Mouse (Mus musculus) forebrain, postnatal 0 days (tissue): ENCODE results near the gene Wdfy4. TPM values are rescaled to one million over a fixed set of nuclear protein-coding genes. Genes with fewer than 3 reads are reported as not detected.
A peak's percentile ranks its signal among the peaks of the same experiment; 100 is the strongest.

Source experiments
- ATAC-seq: fragments of 200-750 bp; cut with Nextera tagmentation; 2 replicates; pipeline ENCODE4 v1.8.0; 2017; ENCODE audit warnings: mild to moderate bottlenecking, moderate library complexity
- DNase-seq: peaks from one replicate; pipeline ENCODE4 v3.0.0-alpha.2; 2015
- H3K27ac ChIP-seq: fragments of 300-500 bp; sonication (generic); 2 replicates; pipeline ENCODE4 v1.5.1; 2014; ENCODE audit warnings: low read depth, mild to moderate bottlenecking, antibody characterized with exemption, low read length, moderate library complexity, mixed read lengths
- H3K27me3 ChIP-seq: fragments of 300-500 bp; sonication (generic); 2 replicates; pipeline ENCODE4 v1.6.1; 2014; ENCODE audit warnings: mild to moderate bottlenecking, low read length, mixed read lengths; ENCODE audit not compliant: insufficient read depth
- H3K36me3 ChIP-seq: fragments of 300-500 bp; sonication (generic); 2 replicates; pipeline ENCODE4 v1.6.1; 2014; ENCODE audit warnings: mild to moderate bottlenecking, moderate library complexity; ENCODE audit not compliant: insufficient read depth
- H3K4me1 ChIP-seq: fragments of 300-500 bp; sonication (generic); 2 replicates; pipeline ENCODE4 v1.6.1; 2014; ENCODE audit warnings: antibody characterized with exemption; ENCODE audit not compliant: insufficient read depth
- H3K4me2 ChIP-seq: fragments of 300-500 bp; sonication (generic); 2 replicates; pipeline ENCODE4 v1.6.1; 2014; ENCODE audit warnings: low read depth, mild to moderate bottlenecking, moderate library complexity
- H3K4me3 ChIP-seq: fragments of 300-500 bp; sonication (generic); 2 replicates; pipeline ENCODE4 v1.5.1; 2014; ENCODE audit warnings: low read depth, low read length, mixed read lengths
- H3K9ac ChIP-seq: fragments of 300-500 bp; sonication (generic); 2 replicates; pipeline ENCODE4 v1.6.1; 2014; ENCODE audit warnings: mild to moderate bottlenecking
- H3K9me3 ChIP-seq: fragments of 300-500 bp; sonication (generic); 2 replicates; pipeline ENCODE4 v1.6.1; 2016; ENCODE audit warnings: low read length
- CTCF ChIP-seq: sonication (generic); IDR thresholded peaks from 2 replicates; pipeline ENCODE4 v1.5.1; 2016; ENCODE audit warnings: antibody characterized with exemption, control low read depth, low read depth
- WGBS: fragments of 180-500 bp; shearing (Covaris S2); extraction: QIAGEN DNeasy Blood & Tissue Kit; methylation state at CpG from one replicate; pipeline ENCODE4 v1.1.7; 2014; 5-methylcytosine and 5-hydroxymethylcytosine counted together
- polyA plus RNA-seq: library from polyadenylated mRNA; unstranded; fragments of >200 nt; fragmentation: Nextera tagmentation; extraction: Ambion mirVana; gene quantifications from 2 replicates; pipeline ENCODE4 v1.2.1, GENCODE M21; 2015
- total RNA-seq: library from RNA; depleted of rRNA; stranded (reverse); fragments of >200 nt; gene quantifications from 2 replicates; pipeline ENCODE4 v1.2.3, GENCODE M21; 2014

Gene Wdfy4
- total and polyA plus RNA-seq, 2 experiments from 2014 or later = 0.33 to 0.52 TPM

DNA sequence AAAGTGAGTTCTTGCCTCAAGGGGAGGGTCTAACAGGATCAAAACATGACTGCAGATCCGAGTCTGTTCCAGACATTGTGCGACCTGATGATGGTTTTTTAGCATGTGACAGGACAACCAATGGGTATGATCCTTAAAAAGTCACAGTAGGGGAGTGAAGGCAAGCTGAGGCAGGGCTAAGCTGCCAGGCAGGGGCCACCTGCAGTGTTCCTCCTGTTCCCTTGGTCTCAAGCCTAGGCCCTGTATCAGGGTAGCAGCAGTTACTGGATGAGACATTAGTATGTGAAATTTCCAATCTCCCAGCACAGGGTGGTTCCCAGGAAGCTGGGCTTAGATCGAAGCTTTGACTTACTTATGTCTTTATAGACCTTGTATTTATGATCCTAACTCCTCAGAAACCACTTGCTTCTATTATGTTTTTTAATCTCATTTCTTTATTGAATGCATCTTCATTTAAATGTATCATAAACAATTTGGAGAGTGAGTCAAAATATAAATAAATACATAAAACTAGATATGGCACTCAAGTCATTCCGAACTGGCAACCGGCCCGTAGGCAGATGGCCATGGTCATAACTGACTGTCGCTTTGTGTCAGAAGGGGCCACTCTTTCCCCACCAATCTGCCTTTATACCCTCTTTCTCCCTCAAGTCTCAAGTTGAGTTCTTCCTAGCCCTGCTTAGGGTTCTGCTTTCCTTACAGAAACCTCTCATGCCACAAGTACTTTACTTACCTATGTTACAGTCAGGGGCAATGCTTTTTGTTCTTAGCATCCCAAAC is 126.2 kb downstream of the Wdfy4 start:
- H3K36me3 ChIP-seq = no peaks in the 10 kb centered on the region

GRCm38 (mm10) chr14:33053441-33053840 is 131.9 kb downstream of the Wdfy4 start:
- DNase-seq (peak; percentile 1), ATAC-seq (no peak)
- Histone ChIP-seq H3K9me3 (no peaks in the 10 kb centered on the region), H3K4me1 (no peaks in the 10 kb centered on the region), H3K4me3 (no peak overlapping the region), H3K27me3 (no peaks in the 10 kb centered on the region), H3K4me2 (no peak overlapping the region), H3K9ac (no peak overlapping the region), H3K36me3 (no peaks in the 10 kb centered on the region), H3K27ac (no peak overlapping the region)
- 40% methylated on average over 8 of the region's 8 CpGs for WGBS
- TF ChIP-seq CTCF = no peak

More for the DNA sequence above, 126.2 kb downstream of the Wdfy4 start:
- no peak overlapping the region for H3K4me3 ChIP-seq
- H3K4me2 ChIP-seq = no peak overlapping the region
- no peak overlapping the region for H3K27ac ChIP-seq
- WGBS = 90% methylated on average over 7 of the region's 7 CpGs
- TF ChIP-seq CTCF = no peak
- DNase-seq = no peak
- H3K27me3 ChIP-seq = no peaks in the 10 kb centered on the region
- H3K9me3 ChIP-seq = no peaks in the 10 kb centered on the region
- no peak for ATAC-seq
- H3K4me1 ChIP-seq = no peaks in the 10 kb centered on the region
- no peak overlapping the region for H3K9ac ChIP-seq

GRCm38 (mm10) chr14:33045217-33045616 is 140.1 kb downstream of the Wdfy4 start:
- Histone ChIP-seq H3K4me1 (no peaks in the 10 kb centered on the region), H3K27me3 (no peaks in the 10 kb centered on the region), H3K36me3 (no peaks in the 10 kb centered on the region), H3K4me2 (no peak overlapping the region), H3K9me3 (no peaks in the 10 kb centered on the region), H3K9ac (no peak overlapping the region), H3K4me3 (no peak overlapping the region), H3K27ac (no peak overlapping the region)
- WGBS = 90% methylated on average over 3 of the region's 3 CpGs
- no peak for ATAC-seq
- no peak for DNase-seq
- TF ChIP-seq CTCF = no peak

- Histone ChIP-seq H3K27me3 (no peaks in the 10 kb centered on the region), H3K27ac (no peak overlapping the region), H3K4me3 (no peak overlapping the region), H3K4me1 (no peaks in the 10 kb centered on the region), H3K9ac (no peak overlapping the region), H3K4me2 (no peak overlapping the region), H3K36me3 (no peaks in the 10 kb centered on the region), H3K9me3 (no peaks in the 10 kb centered on the region)
- 50% methylated on average over 3 of the region's 3 CpGs for WGBS
- ATAC-seq (no peak), DNase-seq (no peak)
- TF ChIP-seq CTCF = no peak; the same call in 1 of the 2 replicates
Measured at GRCm38 (mm10) chr14:33036811-33037210, 148.5 kb downstream of the Wdfy4 start.

DNA sequence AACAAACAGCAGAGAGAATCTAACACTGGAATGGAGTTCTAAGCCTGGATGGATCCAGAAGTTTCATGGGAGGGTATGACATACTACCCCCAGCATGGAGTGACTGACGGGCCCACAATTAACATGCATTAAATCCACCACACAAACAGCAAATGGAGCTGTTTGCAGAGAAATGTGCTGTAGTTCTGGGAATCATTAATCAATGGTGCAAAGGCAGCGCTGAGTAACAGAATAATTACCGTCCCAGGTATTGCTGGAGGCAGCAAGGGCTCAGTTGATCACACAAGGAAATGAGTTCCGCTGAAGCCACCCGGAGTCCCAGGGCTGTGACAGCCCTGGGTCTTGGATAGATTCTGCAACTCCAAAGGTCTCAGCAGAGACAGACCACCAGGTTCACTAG is 149.9 kb downstream of the Wdfy4 start:
- no peaks in the 10 kb centered on the region for H3K4me1 ChIP-seq
- no peak for ATAC-seq
- no peaks in the 10 kb centered on the region for H3K27me3 ChIP-seq
- H3K4me3 ChIP-seq = no peak overlapping the region
- no peak for DNase-seq
- H3K9ac ChIP-seq = no peak overlapping the region
- no peaks in the 10 kb centered on the region for H3K36me3 ChIP-seq
- no peak overlapping the region for H3K27ac ChIP-seq
- no peaks in the 10 kb centered on the region for H3K9me3 ChIP-seq
- WGBS = 54% methylated on average over 5 of the region's 5 CpGs
- TF ChIP-seq CTCF = no peak
- no peak overlapping the region for H3K4me2 ChIP-seq

GRCm38 (mm10) chr14:33033424-33033823 is 151.9 kb downstream of the Wdfy4 start:
- WGBS = 36% methylated on average over 6 of the region's 6 CpGs
- DNase-seq (peak; percentile 50), ATAC-seq (peak; percentile 50; the same call in 1 of the 2 replicates)
- Histone ChIP-seq H3K4me2 (no peak overlapping the region), H3K4me1 (no peaks in the 10 kb centered on the region), H3K9me3 (no peaks in the 10 kb centered on the region), H3K4me3 (no peak overlapping the region), H3K36me3 (no peaks in the 10 kb centered on the region), H3K27ac (no peak overlapping the region), H3K27me3 (no peaks in the 10 kb centered on the region), H3K9ac (no peak overlapping the region)
- TF ChIP-seq CTCF = peak; percentile 71

DNA sequence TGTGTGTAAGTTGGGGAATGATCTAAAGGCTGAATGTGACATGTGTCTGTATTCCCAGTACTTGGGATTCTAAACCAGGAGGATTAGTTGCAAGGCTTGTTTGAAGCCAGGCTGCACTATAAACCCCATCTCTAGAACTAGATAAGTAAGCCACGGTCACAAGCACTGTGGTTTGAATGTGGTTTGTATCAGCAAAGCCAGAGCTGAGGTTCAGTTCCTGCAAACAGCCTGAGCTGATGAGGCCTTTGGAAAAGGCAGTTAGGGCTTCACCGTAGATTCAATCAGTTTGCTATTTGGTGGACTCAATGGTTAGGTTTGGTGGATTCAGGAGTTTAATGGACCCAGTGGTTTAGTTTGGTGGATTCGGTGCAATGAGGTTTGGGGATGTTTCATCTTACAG is 154.5 kb downstream of the Wdfy4 start:
- Histone ChIP-seq H3K27ac (no peak overlapping the region), H3K4me1 (no peaks in the 10 kb centered on the region), H3K4me2 (no peak overlapping the region), H3K36me3 (no peaks in the 10 kb centered on the region), H3K9me3 (no peaks in the 10 kb centered on the region), H3K27me3 (no peaks in the 10 kb centered on the region), H3K4me3 (no peak overlapping the region), H3K9ac (no peak overlapping the region)
- ATAC-seq (no peak), DNase-seq (no peak)
- no peak for TF ChIP-seq CTCF
- WGBS = 57% methylated on average over 3 of the region's 3 CpGs
